Mouse (Mus musculus) forebrain, embryonic 14.5 days (tissue): Measurements from ENCODE around the gene Zcchc4. TPM values are rescaled to one million over a fixed set of nuclear protein-coding genes. Genes with fewer than 3 reads are reported as not detected.

ENCODE experiments used
- ATAC-seq: fragments of 200-750 bp; cut with Nextera tagmentation; 2 replicates; pipeline ENCODE4 v1.8.0; 2017; ENCODE audit warnings: mild to moderate bottlenecking, moderate library complexity
- DNase-seq: peaks from one replicate; pipeline ENCODE4 v3.0.0-alpha.2; 2015; ENCODE audit warnings: low spot score
- H3K27ac ChIP-seq: fragments of 300-500 bp; sonication (generic); 2 replicates; pipeline ENCODE4 v1.5.1; 2014; ENCODE audit warnings: low read depth, mild to moderate bottlenecking, control low read depth, low read length, moderate library complexity
- H3K27me3 ChIP-seq: fragments of 300-500 bp; sonication (generic); replicated peaks from 2 replicates; pipeline ENCODE4 v1.6.1; 2014; ENCODE audit warnings: low read length, control low read depth, mixed read lengths; ENCODE audit not compliant: control insufficient read depth, insufficient read depth
- H3K36me3 ChIP-seq: fragments of 300-500 bp; sonication (generic); 2 replicates; pipeline ENCODE4 v1.6.1; 2014; ENCODE audit warnings: low read length, control low read depth; ENCODE audit not compliant: control insufficient read depth, insufficient read depth
- H3K4me1 ChIP-seq: fragments of 300-500 bp; sonication (generic); 2 replicates; pipeline ENCODE4 v1.6.1; 2014; ENCODE audit warnings: antibody characterized with exemption, low read length, control low read depth; ENCODE audit not compliant: control insufficient read depth, insufficient read depth
- H3K4me2 ChIP-seq: fragments of 300-500 bp; sonication (generic); 2 replicates; pipeline ENCODE4 v1.6.1; 2014; ENCODE audit warnings: mild to moderate bottlenecking, control low read depth, low read length
- H3K4me3 ChIP-seq: fragments of 300-500 bp; sonication (generic); 2 replicates; pipeline ENCODE4 v1.5.1; 2014; ENCODE audit warnings: low read depth, low read length, control low read depth
- H3K9ac ChIP-seq: fragments of 300-500 bp; sonication (generic); 2 replicates; pipeline ENCODE4 v1.6.1; 2014; ENCODE audit warnings: mild to moderate bottlenecking, low read length, control low read depth, moderate library complexity
- H3K9me3 ChIP-seq: fragments of 300-500 bp; sonication (generic); replicated peaks from 2 replicates; pipeline ENCODE4 v1.6.1; 2016; ENCODE audit warnings: low read length, control low read depth, mixed read lengths; ENCODE audit not compliant: control insufficient read depth
- WGBS: fragments of 180-500 bp; shearing (Covaris S2); extraction: QIAGEN DNeasy Blood & Tissue Kit; methylation state at CpG from one replicate; pipeline ENCODE4 v1.1.7; 2014; 5-methylcytosine and 5-hydroxymethylcytosine counted together
- polyA plus RNA-seq: library from polyadenylated mRNA; unstranded; fragments of >200 nt; fragmentation: Nextera tagmentation; extraction: Ambion mirVana; gene quantifications from 2 replicates; pipeline ENCODE4 v1.2.1, GENCODE M21; 2014

Gene Zcchc4
- 9.8 and 11.9 TPM in 2 replicates for polyA plus RNA-seq

GRCm38 (mm10) chr5:52775237-52775636, at the start of gene Zcchc4:
Zcchc4 (plus strand) TSS chr5:52775409.
- Histone ChIP-seq H3K4me1 (no peaks in the 10 kb centered on the region), H3K4me3 (no peak within 1 kb of the TSS), H3K9me3 (no peaks in the 10 kb centered on the region), H3K27me3 (no peaks in the 10 kb centered on the region), H3K4me2 (no peak within 1 kb of the TSS), H3K27ac (no peak within 1 kb of the TSS), H3K36me3 (no peaks in the 10 kb centered on the region), H3K9ac (no peak within 1 kb of the TSS)
- WGBS = 74% methylated on average over 8 of the region's 8 CpGs
- DNase-seq = peak; percentile 8
- no peak for ATAC-seq

DNA sequence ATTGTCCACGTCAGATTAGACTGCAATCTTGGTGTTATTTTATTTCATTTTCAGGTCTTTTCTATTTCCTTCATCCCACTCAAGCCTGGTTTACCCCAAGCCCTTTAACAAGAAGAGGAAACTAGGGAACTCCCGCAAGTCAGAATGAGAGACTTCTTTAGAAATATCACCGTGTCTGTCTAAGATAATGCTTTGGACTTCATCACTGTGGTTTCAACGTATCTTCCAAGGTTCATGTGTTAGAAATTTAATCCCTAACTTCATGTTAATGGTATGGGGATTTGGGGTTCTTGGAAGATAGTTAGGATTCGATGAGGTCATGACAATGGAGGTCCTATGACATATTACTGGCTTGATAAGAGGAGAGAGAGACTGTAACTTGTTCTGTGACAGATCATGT, 47.5 kb upstream of the Zcchc4 start:
- DNase-seq = no peak
- Histone ChIP-seq H3K27me3 (no peaks in the 10 kb centered on the region), H3K9ac (no peak overlapping the region), H3K4me1 (no peaks in the 10 kb centered on the region), H3K27ac (no peak overlapping the region), H3K4me3 (no peak overlapping the region), H3K36me3 (no peaks in the 10 kb centered on the region), H3K9me3 (no peaks in the 10 kb centered on the region), H3K4me2 (no peak overlapping the region)
- 81% methylated on average over 5 of the region's 5 CpGs for WGBS
- ATAC-seq = no peak

- Histone ChIP-seq H3K27me3 (no peaks in the 10 kb centered on the region), H3K36me3 (no peaks in the 10 kb centered on the region), H3K27ac (no peak overlapping the region), H3K9me3 (no peaks in the 10 kb centered on the region), H3K4me3 (no peak overlapping the region), H3K9ac (no peak overlapping the region), H3K4me1 (no peaks in the 10 kb centered on the region), H3K4me2 (no peak overlapping the region)
- WGBS = 84% methylated on average over 4 of the region's 4 CpGs
- ATAC-seq (no peak), DNase-seq (no peak)
Observed at GRCm38 (mm10) chr5:52732811-52733210, 42.4 kb upstream of the Zcchc4 start.

DNA sequence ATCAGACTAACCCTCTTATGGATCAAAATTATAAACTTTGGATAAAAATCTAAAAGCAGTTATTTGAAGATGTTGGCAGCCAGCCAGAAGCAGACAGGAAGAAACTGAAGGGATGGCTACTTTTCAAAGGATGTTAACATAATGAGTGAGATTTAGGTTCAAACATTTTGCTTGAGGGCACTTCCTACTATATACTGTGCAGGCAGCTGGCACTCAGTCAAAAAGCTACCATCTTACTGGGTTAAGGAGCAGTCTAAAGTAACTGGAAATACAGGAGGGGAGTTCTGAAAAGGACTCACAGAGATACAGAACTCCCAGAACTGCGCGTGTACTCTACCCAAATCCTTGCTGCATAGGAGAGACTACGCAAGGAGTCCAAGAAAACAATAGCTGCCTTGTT, 39.2 kb upstream of the Zcchc4 start:
- WGBS = 89% methylated on average over 3 of the region's 3 CpGs

DNA sequence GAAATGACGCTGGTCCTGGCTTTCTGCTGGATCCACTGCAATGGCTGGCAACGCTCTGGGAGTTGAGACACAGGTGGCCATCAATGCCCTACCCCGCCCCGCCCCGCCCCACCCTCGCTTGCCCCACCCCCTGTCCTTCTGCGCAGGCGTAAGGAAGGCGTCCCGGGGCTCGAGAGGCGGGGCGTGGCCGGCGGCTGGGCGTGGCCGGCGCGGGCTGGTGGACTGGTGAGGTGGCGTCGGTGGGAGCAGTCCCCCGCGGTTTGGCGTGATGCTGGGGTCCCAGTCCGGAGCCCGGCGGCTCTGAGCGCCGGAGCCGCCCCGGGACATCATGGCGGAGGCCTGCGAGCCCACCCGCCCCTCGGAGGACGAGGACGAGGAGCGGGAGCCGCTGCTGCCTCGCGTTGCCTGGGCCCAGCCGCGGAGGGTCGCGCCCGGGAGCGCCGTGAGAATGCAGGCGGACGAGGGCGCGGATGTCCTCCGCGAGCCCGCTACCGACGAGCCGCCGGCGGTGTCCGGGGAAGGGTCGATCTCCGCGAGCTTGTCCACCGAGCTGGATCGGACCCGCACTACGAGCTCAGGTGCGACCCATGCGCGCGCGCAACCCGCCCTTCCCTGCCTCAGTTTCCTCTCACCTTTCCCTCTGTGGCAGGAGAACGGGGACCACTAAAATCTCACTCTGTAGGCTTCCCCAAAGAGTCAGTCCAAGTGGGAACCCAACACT, 33.7 kb upstream of the Zcchc4 start, which contains the start of gene Pi4k2b:
Pi4k2b (plus strand) TSS at position 184 of the 721 bp plus-strand sequence.
- peak within 1 kb of the TSS; percentile 66 for H3K4me3 ChIP-seq
- ATAC-seq = peak; percentile 90
- H3K27me3 ChIP-seq = no peaks in the 10 kb centered on the region
- no peaks in the 10 kb centered on the region for H3K4me1 ChIP-seq
- peak within 1 kb of the TSS; percentile 83 for H3K4me2 ChIP-seq
- under 1% methylated on average over 64 of the region's 75 CpGs for WGBS
- peak; percentile 69 for DNase-seq
- H3K36me3 ChIP-seq = no peaks in the 10 kb centered on the region
- H3K9ac ChIP-seq = peak within 1 kb of the TSS; percentile 66
- no peaks in the 10 kb centered on the region for H3K9me3 ChIP-seq
- no peak within 1 kb of the TSS for H3K27ac ChIP-seq

More for the DNA sequence above, 39.2 kb upstream of the Zcchc4 start:
- DNase-seq = peak; percentile 6
- H3K4me1 ChIP-seq = no peaks in the 10 kb centered on the region
- H3K36me3 ChIP-seq = no peaks in the 10 kb centered on the region
- no peak for ATAC-seq
- H3K9me3 ChIP-seq = no peaks in the 10 kb centered on the region
- no peak overlapping the region for H3K27ac ChIP-seq
- H3K9ac ChIP-seq = no peak overlapping the region
- no peak overlapping the region for H3K4me3 ChIP-seq
- no peak overlapping the region for H3K4me2 ChIP-seq
- H3K27me3 ChIP-seq = no peaks in the 10 kb centered on the region

DNA sequence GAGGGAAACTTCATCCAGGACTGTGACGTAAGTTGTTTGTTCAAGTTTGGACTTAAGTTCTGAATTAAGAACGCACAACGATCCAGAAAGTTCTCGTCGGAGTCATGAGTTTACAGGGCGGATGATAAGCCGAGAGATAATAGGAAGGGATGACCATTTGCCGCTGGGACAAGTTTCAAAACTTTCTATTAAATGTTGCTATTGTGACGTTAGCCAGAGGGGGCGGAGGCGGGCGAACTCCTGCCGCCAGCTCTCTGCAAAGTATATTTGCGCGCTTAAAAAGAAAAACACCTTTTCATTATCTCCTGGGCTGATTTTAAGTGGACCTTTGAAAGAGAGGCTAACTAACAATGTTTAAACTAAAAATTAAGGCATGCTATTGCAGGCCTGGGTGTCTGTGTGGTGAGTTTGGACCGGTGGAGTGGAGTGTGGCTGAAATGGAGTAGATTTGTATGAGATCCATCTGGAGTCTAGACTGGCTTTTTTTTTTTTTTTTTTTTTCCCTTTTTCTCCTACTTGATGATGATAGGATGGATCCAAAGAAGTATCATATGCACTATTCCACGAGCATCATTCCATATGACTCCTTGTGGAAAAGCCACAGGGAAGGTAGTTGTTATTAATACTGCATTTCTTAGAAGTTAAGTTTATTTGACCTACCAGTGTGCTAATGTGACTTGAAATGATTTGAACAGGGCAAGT, 32.9 kb upstream of the Zcchc4 start:
- H3K9ac ChIP-seq = peak overlapping the region; percentile 66
- DNase-seq = peak; percentile 47
- H3K9me3 ChIP-seq = no peaks in the 10 kb centered on the region
- H3K27ac ChIP-seq = no peak overlapping the region
- H3K27me3 ChIP-seq = no peaks in the 10 kb centered on the region
- no peaks in the 10 kb centered on the region for H3K4me1 ChIP-seq
- peak; percentile 4; the same call in 1 of the 2 replicates for ATAC-seq
- H3K4me3 ChIP-seq = peak overlapping the region; percentile 66
- H3K36me3 ChIP-seq = no peaks in the 10 kb centered on the region
- WGBS = 4% methylated on average over 17 of the region's 17 CpGs
- peak overlapping the region; percentile 83 for H3K4me2 ChIP-seq

DNA sequence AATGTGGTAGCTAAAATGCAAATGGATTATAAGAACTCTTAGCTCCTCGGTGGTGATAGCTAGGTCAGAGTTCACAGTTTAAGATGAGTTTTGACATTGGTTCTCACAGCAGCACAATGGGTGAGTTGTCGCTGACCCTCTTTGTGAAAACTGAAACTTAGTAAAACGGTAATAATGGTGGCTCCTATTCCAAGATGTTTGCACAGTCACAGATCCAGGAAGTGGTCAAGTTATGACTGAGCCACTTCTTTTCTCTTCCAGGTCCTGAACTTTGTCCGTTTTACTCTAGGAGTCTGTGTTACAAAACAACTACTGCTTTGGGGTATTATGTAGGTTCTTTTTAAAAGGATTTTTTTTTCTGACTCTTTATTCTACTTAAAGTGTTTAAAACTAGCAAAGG, 32.0 kb upstream of the Zcchc4 start:
- Histone ChIP-seq H3K4me1 (no peaks in the 10 kb centered on the region), H3K4me3 (no peak overlapping the region), H3K27me3 (no peaks in the 10 kb centered on the region), H3K27ac (no peak overlapping the region), H3K9me3 (no peaks in the 10 kb centered on the region), H3K9ac (no peak overlapping the region), H3K4me2 (no peak overlapping the region), H3K36me3 (no peaks in the 10 kb centered on the region)
- DNase-seq = no peak
- no peak for ATAC-seq
- 77% methylated on average over 4 of the region's 4 CpGs for WGBS

GRCm38 (mm10) chr5:52746920-52747319, 28.3 kb upstream of the Zcchc4 start:
- no peak for DNase-seq
- H3K4me3 ChIP-seq = no peak overlapping the region
- no peaks in the 10 kb centered on the region for H3K9me3 ChIP-seq
- H3K4me2 ChIP-seq = no peak overlapping the region
- ATAC-seq = no peak
- H3K27me3 ChIP-seq = no peaks in the 10 kb centered on the region
- no peaks in the 10 kb centered on the region for H3K36me3 ChIP-seq
- no peak overlapping the region for H3K27ac ChIP-seq
- H3K9ac ChIP-seq = no peak overlapping the region
- no peaks in the 10 kb centered on the region for H3K4me1 ChIP-seq

- H3K9me3 ChIP-seq = no peaks in the 10 kb centered on the region
- ATAC-seq = no peak
- no peaks in the 10 kb centered on the region for H3K27me3 ChIP-seq
Observed at GRCm38 (mm10) chr5:52748732-52749131, 26.5 kb upstream of the Zcchc4 start.

More at GRCm38 (mm10) chr5:52748732-52749131, 26.5 kb upstream of the Zcchc4 start:
- no peaks in the 10 kb centered on the region for H3K36me3 ChIP-seq
- H3K4me2 ChIP-seq = no peak overlapping the region
- DNase-seq = no peak
- no peak overlapping the region for H3K27ac ChIP-seq
- H3K4me1 ChIP-seq = no peaks in the 10 kb centered on the region
- no peak overlapping the region for H3K4me3 ChIP-seq
- H3K9ac ChIP-seq = no peak overlapping the region
- WGBS = 79% methylated on average over 5 of the region's 5 CpGs
